Mouse (Mus musculus): ENCODE measurements around the gene Mrps16.

Gene Mrps16

DNA sequence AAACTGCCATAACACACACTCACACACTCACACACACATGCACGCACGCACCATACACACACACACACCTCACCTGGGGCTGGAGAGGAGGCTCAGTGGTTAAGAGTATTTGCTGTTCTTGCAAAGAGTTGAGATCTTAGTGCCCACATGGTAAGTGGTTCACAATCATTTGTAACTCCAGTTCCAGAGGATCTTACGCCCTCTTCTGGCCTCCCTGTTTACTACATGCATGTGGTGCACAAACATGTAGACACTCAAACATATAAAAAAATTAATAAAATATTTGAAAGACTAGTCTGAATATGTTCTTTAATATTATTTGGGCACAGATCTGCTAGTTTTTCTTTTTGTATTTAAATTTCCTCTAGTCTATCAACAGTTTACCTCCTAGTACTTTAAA lies 25.2 kb downstream of the Mrps16 start:
- DNase-seq (ENCODE audit: low read depth in 2 of 2, low spot score in 2 of 2) = no peak

DNA sequence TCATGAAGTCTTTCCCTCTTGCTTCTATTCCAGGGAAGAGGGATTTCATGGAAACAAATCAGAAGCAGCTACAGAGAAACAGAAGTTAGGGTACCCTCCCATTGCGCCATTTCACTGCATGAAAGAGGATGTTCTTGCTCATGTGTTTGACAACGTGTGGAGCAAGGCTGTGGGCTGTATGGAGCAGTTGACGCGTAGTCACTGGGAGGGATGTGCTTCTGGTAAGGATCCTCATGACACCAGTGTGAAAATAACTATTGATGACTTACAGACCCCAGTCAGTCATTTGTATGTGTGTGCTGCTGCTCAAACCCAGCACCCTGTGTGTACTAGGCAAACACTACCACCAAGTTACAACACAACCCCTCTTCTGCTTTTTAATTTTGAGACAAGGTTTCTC lies 30.2 kb downstream of the Mrps16 start:
- no peak for DNase-seq (ENCODE audit: low read depth in 2 of 2, low spot score in 2 of 2)

GRCm38 (mm10) chr14:20347991-20348541 lies 45.4 kb downstream of the Mrps16 start, which contains the start of the genes Ecd and Fam149b:
TSS of gene Ecd (minus strand) at chr14:20348121.
TSS of gene Fam149b (plus strand) at chr14:20348162.
- DNase-seq (ENCODE audit: low read depth in 2 of 2, low spot score in 2 of 2) = peak; percentile 91

GRCm38 (mm10) chr14:20347441-20347990 lies 45.9 kb downstream of the Mrps16 start:
- DNase-seq (ENCODE audit: low read depth in 2 of 2, low spot score in 2 of 2) = no peak

DNA sequence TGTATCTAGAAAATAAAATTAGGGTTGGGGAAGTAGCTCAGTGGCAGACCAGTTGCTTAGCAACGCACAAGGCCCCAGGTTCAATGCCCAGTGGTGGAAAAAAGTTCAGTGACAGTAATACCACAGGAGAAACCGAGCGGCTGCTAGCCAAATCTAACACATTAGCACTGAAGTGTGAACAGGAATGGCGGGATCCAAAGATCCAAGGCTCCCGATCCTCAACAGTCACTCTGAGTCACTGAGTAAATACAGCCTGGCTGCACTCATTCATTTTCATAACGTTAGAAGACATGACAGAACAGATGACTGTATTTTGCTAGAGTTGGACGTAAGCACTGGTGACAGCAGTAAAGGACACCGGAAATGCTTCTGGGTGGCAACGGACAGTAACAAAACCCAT lies 47.5 kb downstream of the Mrps16 start:
- DNase-seq (ENCODE audit: low read depth in 2 of 2, low spot score in 2 of 2) = no peak

DNA sequence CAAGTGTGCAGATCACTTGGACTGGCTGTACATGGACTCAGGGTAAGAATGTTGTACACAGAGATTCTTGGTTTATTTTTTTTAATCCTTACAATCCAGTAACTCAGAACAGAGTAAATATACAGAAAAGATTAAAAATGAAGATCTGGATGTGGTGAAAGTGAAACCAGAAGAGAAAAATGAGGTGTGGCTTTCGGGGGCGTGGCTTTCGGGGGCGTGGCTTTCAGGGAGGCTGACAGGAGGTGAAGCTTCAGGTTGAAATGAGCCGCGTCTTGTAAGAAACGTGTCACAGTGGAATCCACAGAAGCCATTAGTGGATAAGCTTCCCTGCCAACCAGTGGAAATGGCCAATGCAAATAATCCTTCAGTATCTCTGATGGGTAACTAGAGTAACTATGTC lies 52.6 kb downstream of the Mrps16 start:
- DNase-seq (ENCODE audit: low read depth in 2 of 2, low spot score in 2 of 2) = no peak

DNA sequence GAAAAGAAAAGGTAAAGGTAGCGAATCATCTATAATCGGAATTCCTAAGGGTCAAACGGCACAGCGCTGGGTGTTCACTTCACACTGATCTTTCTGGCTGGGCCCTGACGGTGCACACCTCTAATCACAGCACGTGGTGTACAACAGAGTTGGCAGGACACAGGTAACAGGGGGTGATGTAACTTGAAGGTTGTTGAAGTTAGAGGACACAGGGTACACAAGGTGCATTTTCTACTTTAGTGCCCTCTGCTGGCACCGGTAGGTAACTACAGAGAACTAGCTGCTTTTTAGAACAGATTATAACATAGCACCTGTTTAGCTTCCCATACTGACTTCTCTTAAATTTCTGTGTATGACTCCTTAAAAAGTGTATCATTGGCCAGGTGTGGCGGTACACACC lies 53.3 kb downstream of the Mrps16 start:
- DNase-seq (ENCODE audit: low read depth in 2 of 2, low spot score in 2 of 2) = peak; percentile 6 to 39

DNA sequence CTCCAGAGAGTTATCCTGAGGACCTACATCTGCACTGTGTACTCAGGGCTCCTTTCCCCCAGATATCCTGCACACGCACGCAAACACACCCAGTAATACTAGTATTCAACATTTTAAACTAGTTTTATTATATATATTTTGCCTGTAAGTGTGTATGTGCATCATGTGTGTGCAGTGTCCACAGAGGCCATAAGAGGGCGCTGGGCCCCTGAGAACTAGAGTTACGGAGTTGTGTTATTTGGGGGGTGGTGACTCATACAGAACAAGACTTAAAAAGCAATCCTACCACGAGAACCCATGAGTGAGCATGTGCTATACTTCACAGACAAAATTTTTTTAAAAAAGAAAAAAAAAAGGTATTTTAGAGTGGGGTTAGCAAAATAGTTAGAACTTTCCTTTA lies 54.0 kb downstream of the Mrps16 start:
- DNase-seq (ENCODE audit: low read depth in 2 of 2, low spot score in 2 of 2) = no peak

Measured in CD8-positive naive resting alpha-beta T cell, adult 2 months (primary cell).